Mouse (Mus musculus): Measurements from ENCODE around the gene Aqp9. TPM values are rescaled to one million over a fixed set of nuclear protein-coding genes. Genes with fewer than 3 reads are reported as not detected.

Gene Aqp9
- polyA plus RNA-seq, 1 experiment from 2014 or later = 0.09 TPM

DNA sequence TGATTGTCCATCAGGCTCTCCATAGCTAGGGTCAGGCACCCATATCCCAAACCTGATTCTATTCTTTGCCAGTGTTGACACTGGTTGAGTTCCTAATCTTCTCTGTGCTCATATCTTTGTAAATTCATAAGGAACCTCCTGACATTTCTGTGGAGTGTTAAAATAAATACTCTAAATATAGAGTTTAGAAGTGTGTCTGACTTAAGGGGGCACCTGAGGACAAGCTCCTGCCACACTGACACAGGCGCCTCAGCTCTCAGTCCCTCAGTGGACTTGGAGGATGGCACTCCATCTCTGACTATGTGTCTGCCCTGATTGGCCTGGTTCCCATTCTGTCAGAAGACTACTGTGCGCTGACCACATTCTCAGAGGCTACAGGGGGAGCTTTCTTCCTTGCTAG is 97.9 kb downstream of the Aqp9 start:
- Histone ChIP-seq H3K36me3 (ENCODE audit: control insufficient read depth, insufficient read depth, low read length) (no peaks in the 10 kb centered on the region), H3K4me1 (replicated peaks; ENCODE audit: control insufficient read depth, insufficient read depth, low read length) (no peaks in the 10 kb centered on the region), H3K27ac (ENCODE audit: low read depth, low read length) (no peak overlapping the region), H3K4me2 (ENCODE audit: low read depth, low read length, severe bottlenecking) (no peak overlapping the region), H3K4me3 (ENCODE audit: low read depth, low read length) (no peak overlapping the region), H3K27me3 (ENCODE audit: control insufficient read depth, insufficient read depth, low read length) (no peaks in the 10 kb centered on the region), H3K9ac (ENCODE audit: low read length) (no peak overlapping the region), H3K9me3 (ENCODE audit: control insufficient read depth, low read length) (no peaks in the 10 kb centered on the region)
- ATAC-seq (replicated peaks; ENCODE audit: low FRiP score) = no peak
- DNase-seq (ENCODE audit: low spot score) = no peak
- 85% methylated on average over 2 of the region's 2 CpGs for WGBS

GRCm38 (mm10) chr9:71068866-71069390 is 99.6 kb downstream of the Aqp9 start:
- Histone ChIP-seq H3K4me3 (ENCODE audit: low read depth, low read length) (no peak overlapping the region), H3K4me1 (replicated peaks; ENCODE audit: control insufficient read depth, insufficient read depth, low read length) (no peaks in the 10 kb centered on the region), H3K9me3 (ENCODE audit: control insufficient read depth, low read length) (no peaks in the 10 kb centered on the region), H3K36me3 (ENCODE audit: control insufficient read depth, insufficient read depth, low read length) (no peaks in the 10 kb centered on the region), H3K27ac (ENCODE audit: low read depth, low read length) (no peak overlapping the region), H3K4me2 (ENCODE audit: low read depth, low read length, severe bottlenecking) (no peak overlapping the region), H3K9ac (ENCODE audit: low read length) (no peak overlapping the region), H3K27me3 (ENCODE audit: control insufficient read depth, insufficient read depth, low read length) (no peaks in the 10 kb centered on the region)
- peak; percentile 50 for DNase-seq (ENCODE audit: low spot score)
- ATAC-seq (replicated peaks; ENCODE audit: low FRiP score) = no peak
- 47% methylated on average over 6 of the region's 6 CpGs for WGBS

GRCm38 (mm10) chr9:71067156-71067555 is 101.3 kb downstream of the Aqp9 start:
- peak; percentile 13 for DNase-seq (ENCODE audit: low spot score)
- Histone ChIP-seq H3K9me3 (ENCODE audit: control insufficient read depth, low read length) (no peaks in the 10 kb centered on the region), H3K36me3 (ENCODE audit: control insufficient read depth, insufficient read depth, low read length) (no peaks in the 10 kb centered on the region), H3K4me2 (ENCODE audit: low read depth, low read length, severe bottlenecking) (no peak overlapping the region), H3K27me3 (ENCODE audit: control insufficient read depth, insufficient read depth, low read length) (no peaks in the 10 kb centered on the region), H3K4me1 (replicated peaks; ENCODE audit: control insufficient read depth, insufficient read depth, low read length) (no peaks in the 10 kb centered on the region), H3K4me3 (ENCODE audit: low read depth, low read length) (no peak overlapping the region), H3K27ac (ENCODE audit: low read depth, low read length) (no peak overlapping the region), H3K9ac (ENCODE audit: low read length) (no peak overlapping the region)
- no peak for ATAC-seq (replicated peaks; ENCODE audit: low FRiP score)
- WGBS = 88% methylated on average over 5 of the region's 5 CpGs

GRCm38 (mm10) chr9:71066491-71066890 is 102.0 kb downstream of the Aqp9 start:
- no peaks in the 10 kb centered on the region for H3K9me3 ChIP-seq (ENCODE audit: control insufficient read depth, low read length)
- H3K4me1 ChIP-seq (replicated peaks; ENCODE audit: control insufficient read depth, insufficient read depth, low read length) = no peaks in the 10 kb centered on the region
- H3K9ac ChIP-seq (ENCODE audit: low read length) = no peak overlapping the region
- no peaks in the 10 kb centered on the region for H3K27me3 ChIP-seq (ENCODE audit: control insufficient read depth, insufficient read depth, low read length)
- H3K4me2 ChIP-seq (ENCODE audit: low read depth, low read length, severe bottlenecking) = no peak overlapping the region
- 80% methylated on average over 7 of the region's 7 CpGs for WGBS
- DNase-seq (ENCODE audit: low spot score) = peak; percentile 9
- ATAC-seq (replicated peaks; ENCODE audit: low FRiP score) = no peak
- H3K4me3 ChIP-seq (ENCODE audit: low read depth, low read length) = no peak overlapping the region
- H3K27ac ChIP-seq (ENCODE audit: low read depth, low read length) = no peak overlapping the region
- no peaks in the 10 kb centered on the region for H3K36me3 ChIP-seq (ENCODE audit: control insufficient read depth, insufficient read depth, low read length)

DNA sequence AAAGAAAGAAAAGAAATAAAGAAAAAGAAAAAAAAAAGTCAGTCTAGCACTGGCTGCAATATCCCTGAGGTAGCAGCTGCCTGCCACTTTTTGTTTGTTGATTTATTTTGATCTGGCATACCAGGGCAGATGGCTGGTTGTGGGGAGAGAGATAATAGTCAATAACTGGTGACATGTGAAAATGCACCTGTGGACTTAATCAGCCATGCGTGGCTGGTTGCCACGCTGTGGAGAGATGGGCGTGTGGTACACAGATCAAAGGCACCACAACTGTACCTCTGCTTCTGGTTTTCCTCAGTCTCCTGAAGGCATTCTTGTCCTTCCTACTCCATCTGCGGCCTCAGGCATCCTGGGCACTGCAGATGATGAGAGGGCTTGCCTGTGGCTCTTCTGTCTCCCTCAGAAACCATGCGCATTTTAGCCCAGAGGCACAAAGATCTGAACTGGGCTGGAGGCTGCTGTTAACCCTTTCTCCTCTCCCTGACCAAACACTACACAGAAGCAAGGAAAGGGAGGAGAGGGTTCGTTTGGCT is 103.1 kb downstream of the Aqp9 start:
- DNase-seq (ENCODE audit: low spot score) (peak; percentile 41), ATAC-seq (replicated peaks; ENCODE audit: low FRiP score) (no peak)
- Histone ChIP-seq H3K4me1 (replicated peaks; ENCODE audit: control insufficient read depth, insufficient read depth, low read length) (no peaks in the 10 kb centered on the region), H3K9ac (ENCODE audit: low read length) (no peak overlapping the region), H3K36me3 (ENCODE audit: control insufficient read depth, insufficient read depth, low read length) (no peaks in the 10 kb centered on the region), H3K9me3 (ENCODE audit: control insufficient read depth, low read length) (no peaks in the 10 kb centered on the region), H3K27me3 (ENCODE audit: control insufficient read depth, insufficient read depth, low read length) (no peaks in the 10 kb centered on the region), H3K4me2 (ENCODE audit: low read depth, low read length, severe bottlenecking) (no peak overlapping the region), H3K4me3 (ENCODE audit: low read depth, low read length) (no peak overlapping the region), H3K27ac (ENCODE audit: low read depth, low read length) (no peak overlapping the region)
- WGBS = 67% methylated on average over 6 of the region's 6 CpGs

DNA sequence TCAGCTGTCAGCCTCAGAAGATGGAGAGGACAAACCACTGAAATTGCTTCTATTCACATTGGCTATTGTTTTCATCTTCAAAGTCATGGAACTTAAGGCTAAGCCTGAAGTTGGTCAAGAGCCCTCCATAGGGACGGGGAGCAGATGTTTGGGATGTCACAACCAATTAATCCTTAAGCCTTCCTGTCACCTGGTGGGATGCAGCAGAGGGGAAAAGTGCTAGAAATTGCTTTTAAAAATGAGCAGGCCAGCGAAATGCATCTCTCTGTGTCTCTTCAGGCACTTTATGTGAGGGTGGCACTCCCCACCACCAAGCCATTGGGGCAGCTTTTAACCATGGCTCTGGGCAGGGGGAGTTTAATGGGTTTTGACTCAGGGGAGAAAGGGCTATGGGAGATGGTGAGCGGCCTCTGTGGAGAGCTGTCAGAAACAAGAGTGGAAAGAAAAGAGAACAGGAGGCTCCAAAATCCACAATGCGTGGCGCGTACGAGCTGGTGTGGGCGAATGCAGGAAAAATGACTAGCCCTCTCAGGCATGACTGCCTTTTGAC is 104.1 kb downstream of the Aqp9 start:
- no peak overlapping the region for H3K4me2 ChIP-seq (ENCODE audit: low read depth, low read length, severe bottlenecking)
- H3K9ac ChIP-seq (ENCODE audit: low read length) = no peak overlapping the region
- H3K36me3 ChIP-seq (ENCODE audit: control insufficient read depth, insufficient read depth, low read length) = no peaks in the 10 kb centered on the region
- no peaks in the 10 kb centered on the region for H3K4me1 ChIP-seq (replicated peaks; ENCODE audit: control insufficient read depth, insufficient read depth, low read length)
- no peak for DNase-seq (ENCODE audit: low spot score)
- H3K4me3 ChIP-seq (ENCODE audit: low read depth, low read length) = no peak overlapping the region
- H3K27me3 ChIP-seq (ENCODE audit: control insufficient read depth, insufficient read depth, low read length) = no peaks in the 10 kb centered on the region
- 66% methylated on average over 8 of the region's 8 CpGs for WGBS
- no peak for ATAC-seq (replicated peaks; ENCODE audit: low FRiP score)
- H3K9me3 ChIP-seq (ENCODE audit: control insufficient read depth, low read length) = no peaks in the 10 kb centered on the region
- H3K27ac ChIP-seq (ENCODE audit: low read depth, low read length) = no peak overlapping the region

DNA sequence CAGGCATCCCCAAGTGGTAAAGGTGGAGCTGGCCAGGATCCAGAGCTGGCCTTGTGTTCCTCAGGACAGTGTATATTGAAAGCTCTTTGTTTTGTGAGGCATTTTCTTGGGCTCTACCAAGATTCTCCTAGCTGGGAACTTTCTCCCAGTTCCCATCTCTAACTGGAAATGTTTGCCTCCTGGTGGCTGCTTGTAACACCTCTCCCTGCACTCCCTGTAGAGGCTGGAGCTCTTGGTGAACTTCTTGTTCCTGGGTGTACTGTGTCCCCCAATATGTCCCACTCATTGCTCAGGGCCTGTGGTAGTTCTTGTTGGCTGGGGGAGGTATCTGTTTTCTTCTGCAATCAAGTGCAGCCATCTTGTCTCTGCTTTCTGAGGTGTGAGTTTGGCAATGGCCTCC is 104.9 kb downstream of the Aqp9 start:
- Histone ChIP-seq H3K36me3 (ENCODE audit: control insufficient read depth, insufficient read depth, low read length) (no peaks in the 10 kb centered on the region), H3K4me2 (ENCODE audit: low read depth, low read length, severe bottlenecking) (no peak overlapping the region), H3K9ac (ENCODE audit: low read length) (no peak overlapping the region), H3K9me3 (ENCODE audit: control insufficient read depth, low read length) (no peaks in the 10 kb centered on the region), H3K27me3 (ENCODE audit: control insufficient read depth, insufficient read depth, low read length) (no peaks in the 10 kb centered on the region), H3K4me1 (replicated peaks; ENCODE audit: control insufficient read depth, insufficient read depth, low read length) (no peaks in the 10 kb centered on the region), H3K27ac (ENCODE audit: low read depth, low read length) (no peak overlapping the region), H3K4me3 (ENCODE audit: low read depth, low read length) (no peak overlapping the region)
- ATAC-seq (replicated peaks; ENCODE audit: low FRiP score) (no peak), DNase-seq (ENCODE audit: low spot score) (no peak)

DNA sequence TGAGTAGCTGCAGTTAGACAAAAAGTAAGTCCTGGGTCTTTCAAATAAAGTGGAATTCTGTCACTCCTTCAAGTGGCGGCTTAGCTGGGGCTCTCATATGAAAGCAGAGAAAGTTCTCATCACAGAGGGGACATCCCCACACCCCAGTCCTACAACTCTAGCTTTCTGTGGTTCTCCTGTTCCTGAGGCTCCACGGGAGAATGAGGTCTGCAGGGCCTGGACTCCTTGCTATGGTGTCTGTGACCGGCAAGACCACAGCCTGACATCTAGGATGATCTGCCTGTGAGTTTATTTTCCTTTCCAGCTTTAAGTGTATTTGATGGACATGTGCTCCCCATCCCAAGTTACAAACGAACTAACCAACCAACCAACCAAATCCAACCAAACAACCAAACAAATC is 105.5 kb downstream of the Aqp9 start:
- Histone ChIP-seq H3K27me3 (ENCODE audit: control insufficient read depth, insufficient read depth, low read length) (no peaks in the 10 kb centered on the region), H3K4me2 (ENCODE audit: low read depth, low read length, severe bottlenecking) (no peak overlapping the region), H3K36me3 (ENCODE audit: control insufficient read depth, insufficient read depth, low read length) (no peaks in the 10 kb centered on the region), H3K4me3 (ENCODE audit: low read depth, low read length) (no peak overlapping the region), H3K4me1 (replicated peaks; ENCODE audit: control insufficient read depth, insufficient read depth, low read length) (no peaks in the 10 kb centered on the region), H3K27ac (ENCODE audit: low read depth, low read length) (no peak overlapping the region), H3K9me3 (ENCODE audit: control insufficient read depth, low read length) (no peaks in the 10 kb centered on the region), H3K9ac (ENCODE audit: low read length) (no peak overlapping the region)
- WGBS = 86% methylated on average over 4 of the region's 4 CpGs
- DNase-seq (ENCODE audit: low spot score) (no peak), ATAC-seq (replicated peaks; ENCODE audit: low FRiP score) (no peak)

- no peaks in the 10 kb centered on the region for H3K27me3 ChIP-seq (ENCODE audit: control insufficient read depth, insufficient read depth, low read length)
- no peaks in the 10 kb centered on the region for H3K9me3 ChIP-seq (ENCODE audit: control insufficient read depth, low read length)
- H3K4me2 ChIP-seq (ENCODE audit: low read depth, low read length, severe bottlenecking) = no peak overlapping the region
- no peak overlapping the region for H3K9ac ChIP-seq (ENCODE audit: low read length)
- no peaks in the 10 kb centered on the region for H3K36me3 ChIP-seq (ENCODE audit: control insufficient read depth, insufficient read depth, low read length)
- DNase-seq (ENCODE audit: low spot score) (no peak), ATAC-seq (replicated peaks; ENCODE audit: low FRiP score) (no peak)
- H3K27ac ChIP-seq (ENCODE audit: low read depth, low read length) = no peak overlapping the region
- H3K4me3 ChIP-seq (ENCODE audit: low read depth, low read length) = no peak overlapping the region
- no peaks in the 10 kb centered on the region for H3K4me1 ChIP-seq (replicated peaks; ENCODE audit: control insufficient read depth, insufficient read depth, low read length)
These were observed 106.2 kb downstream of the Aqp9 start for GRCm38 (mm10) chr9:71062301-71062700.

All from forebrain, embryonic 11.5 days (tissue).